Mouse (Mus musculus) layer of hippocampus, adult 9-11 months (tissue): ENCODE measurements around the gene Prpsap1.
"Not testable (repeated sequence)": the region's sequence is repeated elsewhere in the genome, so short reads cannot be mapped to it uniquely, and the experiment has no call there.

ENCODE experiments used
- DNase-seq: peaks from one replicate; pipeline ENCODE4 v3.0.0; 2022

Gene Prpsap1

DNA sequence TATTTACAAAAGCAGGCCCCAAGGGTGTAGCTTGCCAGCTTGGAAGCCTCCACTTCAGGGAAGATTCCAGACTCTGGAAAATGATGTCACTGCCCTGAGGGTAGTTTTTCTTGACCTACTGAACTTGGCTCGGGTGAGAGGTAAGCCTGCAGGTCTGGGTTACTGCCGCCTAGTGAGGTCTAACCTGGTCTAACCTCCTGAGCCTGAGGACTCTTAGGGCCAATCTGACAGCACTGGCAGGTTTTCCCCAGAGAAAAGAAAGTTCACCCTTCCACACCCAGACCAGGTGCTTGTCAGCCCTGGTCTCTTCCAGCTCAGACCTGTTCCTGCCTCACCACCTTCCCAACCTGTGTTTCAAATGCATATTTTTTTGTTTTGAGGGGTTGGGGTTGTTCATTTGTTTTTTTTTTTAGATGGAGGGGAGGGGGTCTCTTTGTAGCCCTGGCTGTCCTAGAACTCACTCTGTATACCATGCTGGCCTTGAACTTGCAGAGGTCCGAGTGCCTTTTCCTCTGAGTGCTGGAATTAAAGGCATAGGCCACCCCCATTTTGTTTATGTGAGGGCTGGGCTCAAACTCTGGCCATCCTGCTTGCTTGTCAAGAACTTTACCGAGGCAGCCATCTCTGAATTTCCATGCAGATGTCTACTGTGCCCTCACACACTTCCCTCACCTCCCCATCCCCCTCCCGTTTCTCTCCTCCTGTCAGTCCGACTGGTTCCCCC, 67.0 kb downstream of the Prpsap1 start:
- no peak for DNase-seq

DNA sequence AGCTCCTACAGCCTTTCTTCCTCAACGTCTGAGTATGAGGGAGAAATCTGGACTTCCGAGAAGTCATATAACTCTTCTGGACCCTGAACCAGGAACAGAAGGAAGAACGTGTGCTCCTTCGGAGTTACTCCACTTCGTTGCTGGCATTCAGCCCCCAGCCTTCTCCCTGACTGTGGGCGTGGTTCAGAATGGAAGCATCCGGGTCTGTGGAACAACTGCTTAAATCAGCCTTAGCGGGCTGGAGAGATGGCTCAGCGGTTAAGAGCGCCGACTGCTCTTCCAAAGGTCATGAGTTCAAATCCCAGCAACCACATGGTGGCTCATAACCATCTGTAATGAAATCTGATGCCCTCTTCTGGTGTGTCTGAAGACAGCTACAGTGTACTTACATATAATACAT, 67.7 kb downstream of the Prpsap1 start:
- not testable (repeated sequence) for DNase-seq

DNA sequence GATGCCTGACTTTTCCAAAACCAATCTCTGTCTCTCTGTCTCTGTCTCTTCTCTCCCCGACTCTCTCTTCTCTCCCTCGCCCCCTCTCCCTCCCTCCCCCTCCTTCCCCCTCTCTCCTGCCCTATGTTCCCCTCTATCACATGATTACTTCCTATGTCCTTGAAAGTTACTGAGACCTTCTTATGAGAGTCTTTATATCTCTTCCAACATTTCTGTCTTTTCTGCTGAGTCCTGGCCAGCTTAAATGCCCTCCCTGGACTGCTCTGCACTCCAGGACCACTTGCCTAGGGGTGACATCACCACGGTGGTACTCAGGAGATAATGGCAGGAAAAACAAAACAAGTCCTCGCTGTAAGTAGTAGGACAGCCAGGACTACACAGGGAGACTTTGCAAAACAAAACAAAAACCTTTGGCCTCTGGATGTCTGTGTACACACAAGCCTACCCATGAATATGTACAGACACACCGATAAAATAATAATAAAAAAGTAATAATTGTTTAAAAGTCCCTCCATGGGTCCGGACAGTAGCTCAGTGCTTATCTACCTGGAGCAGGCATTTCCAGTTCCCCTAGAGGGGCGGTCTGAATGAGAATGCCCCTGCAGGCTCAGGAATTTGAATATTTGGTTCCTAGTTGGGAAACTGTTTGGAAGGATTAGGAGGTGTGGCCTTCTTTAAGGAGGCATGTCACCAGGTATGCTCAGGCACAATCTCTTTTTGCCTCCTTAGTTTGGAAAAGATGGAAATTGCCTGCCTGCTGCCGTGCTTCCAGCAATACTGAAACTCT, 69.2 kb downstream of the Prpsap1 start:
- DNase-seq, result no peak

DNA sequence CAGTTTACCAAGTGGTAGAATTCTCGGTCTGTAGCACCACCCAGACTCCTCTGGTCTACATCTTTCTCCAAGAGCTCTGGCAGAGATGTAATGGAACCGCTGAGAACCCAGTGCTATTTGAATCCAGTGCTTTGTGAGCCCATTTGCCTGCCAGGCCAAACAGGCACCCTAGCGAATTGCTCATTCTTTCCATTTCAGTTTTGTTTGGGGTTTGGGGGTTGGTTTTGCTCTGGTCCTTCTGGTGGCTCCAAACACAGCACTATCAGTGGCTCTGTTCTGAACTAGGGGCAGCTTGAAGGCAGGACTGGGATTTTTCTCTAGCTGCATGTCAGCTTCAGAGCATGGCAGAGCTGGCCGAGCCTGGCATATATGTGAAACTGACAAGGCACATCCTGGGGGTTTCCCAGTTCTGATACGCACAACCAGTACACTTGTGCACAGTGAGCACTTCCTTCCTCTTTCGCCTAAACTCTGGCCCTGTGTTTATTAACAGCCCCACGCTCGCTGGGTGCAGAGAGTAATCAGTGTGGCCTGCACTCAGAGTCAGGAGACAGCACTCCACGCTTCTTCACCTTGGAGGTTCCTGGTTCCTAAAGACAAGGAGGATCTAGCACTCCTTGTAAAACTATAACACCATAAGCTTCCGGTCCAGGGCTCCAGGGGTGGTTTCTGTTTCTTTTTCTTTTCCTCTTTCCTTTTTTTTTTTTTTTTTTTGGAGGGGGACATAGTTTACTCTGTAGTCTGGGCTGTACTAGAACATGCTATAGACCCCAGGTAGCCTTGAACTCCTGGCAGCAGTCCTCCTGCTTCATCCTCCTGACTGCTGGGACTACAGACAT, 70.0 kb downstream of the Prpsap1 start:
- DNase-seq, result no peak

DNA sequence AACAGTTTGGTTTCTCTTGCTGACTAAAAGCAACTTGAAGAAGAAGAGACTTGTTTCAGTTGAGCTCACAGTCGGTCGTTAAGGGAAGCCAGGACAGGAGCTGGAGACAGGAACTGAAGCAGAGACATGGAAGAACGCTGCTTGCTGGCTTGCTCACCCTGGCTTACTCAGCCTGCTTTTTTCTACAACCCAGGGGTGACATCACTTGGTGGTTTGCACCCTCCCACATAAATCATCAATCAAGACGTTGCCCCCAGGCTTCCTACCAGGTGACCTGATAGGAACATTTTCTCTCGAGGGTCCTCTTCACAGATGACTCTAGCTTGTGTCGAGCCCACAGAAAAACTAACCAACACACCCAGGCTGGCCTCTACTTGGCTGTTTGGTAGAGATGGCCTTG, 70.8 kb downstream of the Prpsap1 start:
- DNase-seq, result no peak

DNA sequence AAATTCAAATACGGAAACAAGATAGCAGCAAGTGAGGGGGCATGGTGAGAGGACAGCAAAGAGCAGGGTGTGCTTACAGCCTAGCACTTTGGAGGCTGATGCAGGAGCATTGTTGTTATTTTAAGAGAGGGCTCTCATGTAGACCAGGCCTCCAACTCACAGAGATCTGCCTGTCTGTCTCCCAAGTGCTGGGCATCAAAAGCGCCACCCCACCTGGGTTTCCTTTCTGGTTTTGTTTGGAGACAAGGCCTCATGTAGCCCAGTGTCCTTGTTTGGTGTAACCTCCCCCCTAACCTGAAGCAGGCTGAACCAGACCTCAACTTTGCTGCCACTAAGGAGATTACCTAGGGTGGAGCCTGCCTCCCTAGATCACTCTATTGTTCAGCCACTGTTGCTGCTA, 71.4 kb downstream of the Prpsap1 start:
- DNase-seq, result no peak

DNA sequence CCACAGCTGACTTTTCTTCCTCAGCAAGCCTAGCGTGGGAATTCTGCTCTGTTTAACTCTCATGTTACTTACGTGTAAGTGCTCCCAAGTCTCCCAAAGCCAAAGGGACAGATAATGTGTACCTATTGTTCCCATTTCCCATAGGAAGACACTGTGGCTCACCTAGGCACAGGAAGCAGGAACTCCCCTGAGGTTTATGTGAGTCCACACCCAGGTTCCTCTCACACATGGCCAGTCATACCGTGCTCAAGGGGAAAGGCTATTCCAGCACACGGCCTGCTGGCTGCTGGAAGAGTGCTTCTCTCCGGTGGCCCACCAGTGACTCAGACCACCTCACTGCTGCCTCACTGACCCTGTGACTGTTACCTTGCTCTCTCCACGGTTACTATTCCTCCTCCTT, 72.9 kb downstream of the Prpsap1 start:
- no peak for DNase-seq
